Mouse (Mus musculus) CH12.LX (cell line): ENCODE data around the gene Uvrag. TPM values are rescaled to one million over a fixed set of nuclear protein-coding genes. Genes with fewer than 3 reads are reported as not detected.

Experiments
- DNase-seq: peaks from one replicate; pipeline ENCODE4 v3.0.0-alpha.2; 2013; ENCODE audit errors: extremely low read depth
- H3K27ac ChIP-seq: 2 replicates; pipeline ENCODE4 v1.5.1; 2012; ENCODE audit warnings: low read depth, mild to moderate bottlenecking, control low read depth, moderate library complexity; ENCODE audit not compliant: insufficient read depth
- H3K27me3 ChIP-seq: replicated peaks from 2 replicates; pipeline ENCODE3; 2012; ENCODE audit warnings: inconsistent platforms
- H3K36me3 ChIP-seq, 2 experiments: replicated peaks in 1 of 2; 2 replicates each; pipeline versions ENCODE3 to v1.6.1; 2012; ENCODE audit warnings: inconsistent platforms in 1 of 2, low read length in 1 of 2, mild to moderate bottlenecking in 1 of 2, mixed read lengths in 1 of 2, moderate library complexity in 1 of 2; ENCODE audit not compliant: control insufficient read depth in 1 of 2, insufficient read depth in 1 of 2
- H3K4me1 ChIP-seq, 2 experiments: 2 replicates each; pipeline ENCODE4 v1.6.1; 2012; ENCODE audit warnings: inconsistent platforms in 1 of 2, moderate library complexity in 1 of 2; ENCODE audit not compliant: insufficient read depth in 2 of 2, control insufficient read depth in 1 of 2
- H3K4me2 ChIP-seq: 2 replicates; pipeline ENCODE4 v1.6.1; 2012; ENCODE audit warnings: low read depth, mild to moderate bottlenecking, control low read depth; ENCODE audit not compliant: poor library complexity, insufficient read depth, severe bottlenecking
- H3K4me3 ChIP-seq, 3 experiments: fragments of 150-350 bp in 1 of 3; sonication (generic) in 1 of 3; replicated peaks in 1 of 3; 2 replicates each; pipeline versions ENCODE3 to v1.5.1; 2011 to 2012; ENCODE audit warnings: low read depth in 2 of 3, low read length in 2 of 3, mild to moderate bottlenecking in 2 of 3, moderate library complexity in 2 of 3, control low read depth in 1 of 3, improper control_type of control experiment in 1 of 3, inconsistent platforms in 1 of 3, mixed read lengths in 1 of 3; ENCODE audit not compliant: poor library complexity in 1 of 3
- H3K79me2 ChIP-seq: replicated peaks from 2 replicates; pipeline ENCODE4 v1.6.1; 2012; ENCODE audit warnings: mild to moderate bottlenecking, moderate library complexity; ENCODE audit not compliant: control insufficient read depth, poor library complexity, insufficient read depth, severe bottlenecking; ENCODE audit errors: extremely low read depth
- H3K9ac ChIP-seq: 2 replicates; pipeline ENCODE4 v1.6.1; 2012; ENCODE audit warnings: low read depth, mild to moderate bottlenecking, control low read depth, moderate library complexity; ENCODE audit not compliant: insufficient read depth
- H3K9me3 ChIP-seq: replicated peaks from 2 replicates; pipeline ENCODE3; 2012; ENCODE audit warnings: low read length, inconsistent platforms, mixed read lengths
- CTCF ChIP-seq, 2 experiments: IDR thresholded peaks in 1 of 2; conservative IDR thresholded peaks in 1 of 2; 2 replicates each; pipeline ENCODE4 v1.5.1; 2011 to 2012; ENCODE audit warnings: low read depth in 2 of 2, low read length in 2 of 2, improper control_type of control experiment in 1 of 2, inconsistent platforms in 1 of 2, mild to moderate bottlenecking in 1 of 2, moderate library complexity in 1 of 2
- E2F4 ChIP-seq: IDR thresholded peaks from 2 replicates; pipeline ENCODE4 v1.6.1; 2011; ENCODE audit warnings: low read depth, low read length, improper control_type of control experiment; ENCODE audit not compliant: insufficient replicate concordance
- ELF1 ChIP-seq: IDR thresholded peaks from 2 replicates; pipeline ENCODE4 v1.6.1; 2014; ENCODE audit warnings: low read depth, mild to moderate bottlenecking, inconsistent platforms, low read length, improper control_type of control experiment
- ETS1 ChIP-seq: conservative IDR thresholded peaks from 2 replicates; pipeline ENCODE4 v1.6.1; 2012; ENCODE audit warnings: low read depth, mild to moderate bottlenecking, inconsistent platforms, low read length, improper control_type of control experiment, moderate library complexity
- HCFC1 ChIP-seq: IDR thresholded peaks from 2 replicates; pipeline ENCODE4 v1.6.1; 2012; ENCODE audit warnings: low read depth, mild to moderate bottlenecking, inconsistent platforms, low read length, improper control_type of control experiment
- IRF4 ChIP-seq: IDR thresholded peaks from 2 replicates; pipeline ENCODE4 v1.6.1; 2014; ENCODE audit warnings: low read depth, mild to moderate bottlenecking, inconsistent platforms, low read length, improper control_type of control experiment
- JUND ChIP-seq: conservative IDR thresholded peaks from 2 replicates; pipeline ENCODE4 v1.6.1; 2011; ENCODE audit warnings: low read depth, low read length, improper control_type of control experiment
- MAFK ChIP-seq: IDR thresholded peaks from 2 replicates; pipeline ENCODE4 v1.6.1; 2011; ENCODE audit warnings: low read length, improper control_type of control experiment; ENCODE audit not compliant: insufficient replicate concordance
- MAX ChIP-seq: IDR thresholded peaks from 2 replicates; pipeline ENCODE4 v1.6.1; 2011; ENCODE audit warnings: low read length, improper control_type of control experiment
- MAZ ChIP-seq: IDR thresholded peaks from 2 replicates; pipeline ENCODE4 v1.6.1; 2012; ENCODE audit warnings: low read depth, mild to moderate bottlenecking, inconsistent platforms, low read length, improper control_type of control experiment, moderate library complexity
- MEF2A ChIP-seq: IDR thresholded peaks from 2 replicates; pipeline ENCODE4 v1.6.1; 2014; ENCODE audit warnings: low read depth, mild to moderate bottlenecking, inconsistent platforms, low read length, improper control_type of control experiment, borderline replicate concordance
- MXI1 ChIP-seq: IDR thresholded peaks from 2 replicates; pipeline ENCODE4 v1.6.1; 2011; ENCODE audit warnings: mild to moderate bottlenecking, low read depth, low read length, improper control_type of control experiment
- NRF1 ChIP-seq: IDR thresholded peaks from 2 replicates; pipeline ENCODE4 v1.6.1; 2014; ENCODE audit warnings: low read depth, mild to moderate bottlenecking, inconsistent platforms, low read length, improper control_type of control experiment, moderate library complexity
- POLR2A ChIP-seq: IDR thresholded peaks from 2 replicates; pipeline ENCODE4 v1.6.1; 2011; ENCODE audit warnings: low read depth, mild to moderate bottlenecking, improper control_type of control experiment, low read length
- POLR2AphosphoS2 ChIP-seq: IDR thresholded peaks from 2 replicates; pipeline ENCODE4 v1.6.1; 2011; ENCODE audit warnings: low read depth, low read length, improper control_type of control experiment
- RAD21 ChIP-seq: IDR thresholded peaks from 2 replicates; pipeline ENCODE4 v1.6.1; 2011; ENCODE audit warnings: low read depth, mild to moderate bottlenecking, low read length, improper control_type of control experiment, moderate library complexity
- RCOR1 ChIP-seq: conservative IDR thresholded peaks from 2 replicates; pipeline ENCODE4 v1.6.1; 2012; ENCODE audit warnings: low read depth, mild to moderate bottlenecking, inconsistent platforms, low read length, improper control_type of control experiment
- TBP ChIP-seq: conservative IDR thresholded peaks from 2 replicates; pipeline ENCODE4 v1.6.1; 2011; ENCODE audit warnings: low read depth, low read length, improper control_type of control experiment
- TCF12 ChIP-seq: IDR thresholded peaks from 2 replicates; pipeline ENCODE4 v1.6.1; 2014; ENCODE audit warnings: low read depth, mild to moderate bottlenecking, inconsistent platforms, low read length, improper control_type of control experiment
- USF1 ChIP-seq: IDR thresholded peaks from 2 replicates; pipeline ENCODE4 v1.6.1; 2014; ENCODE audit warnings: low read depth, mild to moderate bottlenecking, inconsistent platforms, low read length, improper control_type of control experiment
- USF2 ChIP-seq: conservative IDR thresholded peaks from 2 replicates; pipeline ENCODE4 v1.6.1; 2011; ENCODE audit warnings: low read depth, low read length, improper control_type of control experiment
- dilution Hi-C: fragments of 300-500 bp; cut with MboI; formaldehyde crosslinking; loops from 2 replicates; pipeline ENCODE4 v1.14.3; 2020; ENCODE audit warnings: low sequenced_read_pairs; ENCODE audit not compliant: extremely low pct_unique_long_range_greater_than_20kb, extremely low pct_ligation_motif_present
- in situ Hi-C: fragments of 300-500 bp; cut with MboI; formaldehyde crosslinking; loops from 3 replicates; pipeline ENCODE4 v1.14.3; 2019; ENCODE audit warnings: low sequenced_read_pairs, low pct_ligation_motif_present, low pct_unique_long_range_greater_than_20kb, mixed read lengths
- polyA plus RNA-seq: library from polyadenylated mRNA; unstranded; fragments of >175 nt; gene quantifications from 2 replicates; pipeline ENCODE4 v1.2.1, GENCODE M21; 2012; ENCODE audit warnings: low read depth; ENCODE audit not compliant: insufficient read length
- total RNA-seq, 2 experiments: library from RNA; depleted of rRNA; stranded (reverse); fragments of 300-350 nt in 1 of 2; fragments of >200 nt in 1 of 2; gene quantifications; 2 replicates each; pipeline ENCODE4 v1.2.3; 2012 to 2014

Gene Uvrag
- total and polyA plus RNA-seq, 3 experiments = 20.6 to 47.4 (median 37.5) TPM

DNA sequence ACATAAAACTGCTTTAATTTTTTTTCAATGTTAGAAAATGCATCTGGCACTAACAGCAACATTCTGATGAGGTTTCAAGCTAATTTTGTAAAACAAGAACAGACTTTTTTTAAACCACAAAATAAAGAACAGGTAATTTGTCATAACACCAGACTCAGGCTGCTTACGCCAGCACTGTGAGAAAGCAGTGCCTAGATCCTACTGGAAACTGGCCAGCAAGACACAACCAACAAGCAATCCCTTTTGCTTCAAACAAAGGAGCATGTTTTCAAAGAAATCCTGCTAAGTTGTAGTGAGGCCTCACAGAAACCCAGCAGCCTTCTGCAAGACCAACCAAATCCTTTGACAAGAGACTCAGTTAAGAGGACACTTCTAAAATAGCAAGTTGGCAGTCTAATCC, 90.1 kb downstream of the Uvrag start:
- Histone ChIP-seq H3K9me3 (peaks cover 2% of the 10 kb centered on the region), H3K79me2 (no peaks in the 10 kb centered on the region), H3K4me2 (no peak overlapping the region), H3K4me1 (peaks cover 0 to 35% of the 10 kb centered on the region in 2 experiments; a peak in 2 of 4 replicates), H3K27ac (no peak overlapping the region), H3K9ac (no peak overlapping the region), H3K27me3 (no peaks in the 10 kb centered on the region), H3K36me3 (peaks cover 2 to 89% of the 10 kb centered on the region in 2 experiments), H3K4me3 (no peak overlapping the region)
- in situ Hi-C loops (no loop called here), dilution Hi-C loops (no loop called here)
- no peak for TF ChIP-seq ELF1
- no peak for TF ChIP-seq IRF4
- no peak for TF ChIP-seq MAX
- TF ChIP-seq HCFC1 = no peak
- TF ChIP-seq MEF2A = no peak
- TF ChIP-seq TCF12 = no peak
- TF ChIP-seq ETS1 = no peak
- TF ChIP-seq NRF1 = no peak
- no peak for TF ChIP-seq USF2
- no peak for TF ChIP-seq CTCF (conservative IDR thresholded peaks at IDR 0.05 in 1 of 2, IDR thresholded peaks at IDR 0.05 in 1 of 2; ENCODE audit: low read depth in 2 of 2, low read length in 2 of 2)
- no peak for TF ChIP-seq MXI1
- no peak for TF ChIP-seq TBP
- DNase-seq = no peak

DNA sequence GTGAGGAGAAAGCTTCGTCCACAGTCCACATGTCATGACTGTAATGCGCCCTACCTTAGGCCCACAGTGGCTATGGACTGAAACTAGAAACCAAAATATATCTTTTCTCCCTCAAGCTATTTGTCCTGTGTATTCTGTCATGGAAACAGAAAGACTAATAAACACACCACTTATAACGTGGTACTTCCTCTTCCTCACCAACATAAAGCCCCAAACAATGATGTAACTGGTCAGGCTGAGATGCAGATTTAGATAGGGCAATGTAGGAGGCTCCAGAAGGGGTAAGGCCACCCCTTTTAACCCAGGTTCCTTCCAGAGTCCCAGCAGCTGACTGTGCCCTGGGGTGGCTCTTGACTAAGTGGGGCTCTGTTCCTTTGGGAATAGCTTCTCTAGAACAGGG, 91.0 kb downstream of the Uvrag start:
- Histone ChIP-seq H3K79me2 (no peaks in the 10 kb centered on the region), H3K9ac (no peak overlapping the region), H3K4me3 (no peak overlapping the region), H3K36me3 (peaks cover 2 to 86% of the 10 kb centered on the region in 2 experiments), H3K4me2 (no peak overlapping the region), H3K9me3 (peaks cover 2% of the 10 kb centered on the region), H3K27ac (no peak overlapping the region), H3K27me3 (no peaks in the 10 kb centered on the region), H3K4me1 (peaks cover 0 to 35% of the 10 kb centered on the region in 2 experiments; a peak in 2 of 4 replicates)
- no peak for DNase-seq
- in situ Hi-C loops (no loop called here), dilution Hi-C loops (no loop called here)
- TF ChIP-seq TBP (no peak), TCF12 (no peak), MAZ (no peak), JUND (no peak), USF1 (no peak), MAFK (no peak), POLR2AphosphoS2 (no peak), RAD21 (no peak), RCOR1 (no peak), USF2 (no peak), POLR2A (no peak), E2F4 (no peak)
